Mouse (Mus musculus): ENCODE data around the gene Kif18a.

- no peak for TF ChIP-seq CTCF (IDR thresholded peaks at IDR 0.05; ENCODE audit: low read depth, low read length)
- no peak for TF ChIP-seq POLR2A (IDR thresholded peaks at IDR 0.05; ENCODE audit: extremely low read depth, insufficient read depth, low read length)
These were observed 17.8 kb upstream of the Kif18a start for GRCm38 (mm10) chr2:109262779-109263178.

Data from liver, adult 2 months (tissue).